Mouse (Mus musculus) cortical plate, adult 2 months (tissue): ENCODE measurements around the gene Hook2. TPM values are rescaled to one million over a fixed set of nuclear protein-coding genes. Genes with fewer than 3 reads are reported as not detected.

Experiments used
- H3K27ac ChIP-seq: fragments of 200-500 bp; 2 replicates; pipeline ENCODE4 v1.5.1; 2012; ENCODE audit warnings: low read length, control low read depth, inconsistent platforms; ENCODE audit not compliant: insufficient read depth
- H3K4me1 ChIP-seq: fragments of 200-500 bp; 2 replicates; pipeline ENCODE4 v1.6.1; 2011; ENCODE audit warnings: low read length; ENCODE audit not compliant: control insufficient read depth, insufficient read depth
- H3K4me3 ChIP-seq: fragments of 200-500 bp; 2 replicates; pipeline ENCODE4 v1.5.1; 2011; ENCODE audit warnings: mild to moderate bottlenecking, low read length, control low read depth; ENCODE audit not compliant: insufficient read depth
- CTCF ChIP-seq: fragments of 200-500 bp; IDR thresholded peaks from 2 replicates; pipeline ENCODE4 v1.5.1; 2011; ENCODE audit warnings: mild to moderate bottlenecking, control low read depth, low read length; ENCODE audit not compliant: insufficient read depth; ENCODE audit errors: extremely low read depth
- POLR2A ChIP-seq: fragments of 200-500 bp; IDR thresholded peaks from 2 replicates; pipeline ENCODE4 v1.6.1; 2011; ENCODE audit warnings: mild to moderate bottlenecking, low read length, control low read depth; ENCODE audit not compliant: insufficient read depth; ENCODE audit errors: extremely low read depth
- polyA plus RNA-seq: library from polyadenylated mRNA; depleted of rRNA; stranded (reverse); fragments of >200 nt; gene quantifications from 2 replicates; pipeline ENCODE4 v1.2.3, GENCODE M21; 2012

Gene Hook2
- polyA plus RNA-seq, 1 experiment, result 15.6 TPM

DNA sequence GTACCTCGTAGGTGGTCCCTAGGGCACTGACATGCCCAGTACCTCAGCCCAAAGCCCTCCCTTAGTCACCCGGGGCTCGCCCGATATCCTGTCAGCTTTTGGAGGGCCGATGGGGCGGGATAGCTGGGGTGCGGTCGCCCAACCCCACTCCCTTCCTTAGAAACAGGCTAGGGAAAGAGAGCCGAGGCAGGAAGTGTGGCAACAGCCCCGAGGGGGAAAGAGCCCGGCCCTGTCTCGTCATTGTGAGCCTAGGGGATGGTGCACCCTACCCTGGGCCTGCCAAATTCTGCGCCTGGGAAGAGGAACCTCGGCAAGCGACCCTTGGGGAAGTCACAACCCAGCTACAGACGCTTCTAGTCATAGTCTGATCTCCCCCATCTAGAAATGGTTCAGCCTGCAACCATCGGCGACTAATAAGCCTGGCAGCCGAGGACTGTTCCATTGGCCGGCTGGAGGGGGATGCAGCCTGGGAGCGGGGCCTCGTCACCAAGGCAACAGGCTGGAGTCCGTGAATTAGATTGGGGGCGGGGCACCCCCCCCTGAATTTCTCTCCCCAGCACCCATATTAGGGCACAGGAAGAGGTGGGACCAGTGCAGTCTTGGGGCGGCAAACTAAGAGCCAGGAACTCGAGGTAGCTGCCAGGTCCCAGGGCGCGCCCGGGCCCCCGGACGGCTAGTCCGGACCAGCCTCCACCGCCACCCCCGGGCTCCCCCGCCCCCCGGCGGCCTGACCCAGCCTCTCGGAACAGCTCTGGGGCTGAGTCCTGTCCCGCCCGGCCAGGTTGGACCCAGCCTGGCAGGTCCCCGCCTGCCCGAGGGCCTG, 10.6 kb upstream of the Hook2 start:
- no peak for TF ChIP-seq CTCF
- no peak for TF ChIP-seq POLR2A
- peak overlapping the region; percentile 86 for H3K27ac ChIP-seq
- H3K4me3 ChIP-seq, result peak overlapping the region; percentile 8
- H3K4me1 ChIP-seq, result peaks cover 1% of the 10 kb centered on the region; the same call in 1 of the 2 replicates

DNA sequence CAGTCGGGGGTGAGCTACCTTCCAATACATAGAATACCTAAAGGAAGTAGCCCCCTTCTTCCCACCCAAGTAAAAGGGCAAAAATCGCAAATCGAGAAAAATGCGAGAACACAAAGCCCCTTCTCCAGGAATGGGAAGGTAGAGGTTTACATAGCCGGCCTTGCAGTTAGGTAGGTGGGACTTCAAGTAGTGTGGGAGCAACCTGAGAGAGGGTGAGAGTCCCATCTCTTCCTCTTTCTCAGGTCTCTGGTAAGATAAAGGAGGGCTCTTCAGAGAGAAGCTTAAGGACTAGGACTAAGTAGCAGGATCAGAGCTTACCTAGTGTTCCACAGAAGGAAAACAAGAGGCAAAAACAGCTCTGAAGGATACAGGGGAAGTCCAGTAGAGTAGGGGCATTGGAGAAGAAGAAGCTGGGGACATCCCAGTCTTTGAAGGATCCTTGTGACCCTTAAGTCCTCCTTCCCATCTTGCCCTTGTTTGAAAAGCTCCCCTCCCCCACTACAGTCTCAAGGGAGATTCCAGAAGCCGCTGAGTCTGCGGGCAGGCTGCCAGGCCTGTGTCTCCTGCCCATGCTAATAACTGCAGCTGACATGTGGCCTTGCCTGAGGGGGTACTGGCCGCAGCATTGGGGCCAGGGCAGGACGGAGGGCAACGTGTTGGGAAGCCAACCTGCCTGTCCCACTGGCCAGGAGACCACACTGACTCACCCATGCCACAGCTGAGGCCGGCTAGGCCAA, 9.6 kb upstream of the Hook2 start:
- no peak for TF ChIP-seq CTCF
- no peak for TF ChIP-seq POLR2A
- Histone ChIP-seq H3K4me3 (no peak overlapping the region), H3K27ac (peak overlapping the region; percentile 57), H3K4me1 (peaks cover 3% of the 10 kb centered on the region; the same call in 1 of the 2 replicates)

DNA sequence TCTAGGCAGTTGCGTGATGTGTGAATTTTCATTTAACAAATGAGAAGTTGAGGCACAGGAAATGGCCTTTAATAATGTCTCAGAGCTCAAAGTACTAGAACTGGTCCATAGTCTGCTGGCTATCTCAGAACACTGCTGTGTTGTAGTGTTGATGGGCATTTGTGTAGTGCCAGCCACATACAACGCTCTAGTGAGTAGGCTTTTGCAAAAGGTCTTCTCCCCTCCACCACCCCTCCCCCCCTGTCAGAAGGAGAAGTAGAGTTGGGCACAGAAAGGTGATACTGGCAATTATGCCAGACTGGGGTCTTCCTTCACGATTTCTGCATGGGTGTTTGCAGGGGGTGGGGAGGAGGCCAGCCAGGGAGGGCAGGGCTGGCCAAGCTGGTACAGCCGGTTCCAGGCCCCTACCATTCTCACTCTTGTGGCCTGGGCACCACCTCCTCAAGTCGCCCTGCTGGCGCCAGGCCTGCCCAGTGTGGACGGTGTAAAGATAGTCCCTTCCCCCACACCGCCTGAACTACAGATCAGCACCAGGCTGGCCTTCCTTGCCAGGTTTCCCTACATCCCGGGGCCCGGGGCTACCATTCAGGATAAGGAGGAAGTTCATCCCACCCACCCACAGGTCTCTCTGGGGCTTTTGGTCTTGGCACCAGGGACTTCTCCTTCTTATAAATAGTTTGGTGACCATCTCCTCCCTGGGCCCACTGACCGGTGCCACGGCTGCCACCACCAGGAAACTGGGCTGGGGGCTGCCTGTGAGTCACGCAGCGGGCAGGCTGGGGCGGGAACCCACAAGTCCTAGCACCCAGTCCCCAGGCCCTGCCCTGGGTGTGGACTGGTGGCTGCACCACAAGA, 8.5 kb upstream of the Hook2 start:
- Histone ChIP-seq H3K4me1 (peaks cover 7% of the 10 kb centered on the region; the same call in 1 of the 2 replicates), H3K27ac (no peak overlapping the region)

DNA sequence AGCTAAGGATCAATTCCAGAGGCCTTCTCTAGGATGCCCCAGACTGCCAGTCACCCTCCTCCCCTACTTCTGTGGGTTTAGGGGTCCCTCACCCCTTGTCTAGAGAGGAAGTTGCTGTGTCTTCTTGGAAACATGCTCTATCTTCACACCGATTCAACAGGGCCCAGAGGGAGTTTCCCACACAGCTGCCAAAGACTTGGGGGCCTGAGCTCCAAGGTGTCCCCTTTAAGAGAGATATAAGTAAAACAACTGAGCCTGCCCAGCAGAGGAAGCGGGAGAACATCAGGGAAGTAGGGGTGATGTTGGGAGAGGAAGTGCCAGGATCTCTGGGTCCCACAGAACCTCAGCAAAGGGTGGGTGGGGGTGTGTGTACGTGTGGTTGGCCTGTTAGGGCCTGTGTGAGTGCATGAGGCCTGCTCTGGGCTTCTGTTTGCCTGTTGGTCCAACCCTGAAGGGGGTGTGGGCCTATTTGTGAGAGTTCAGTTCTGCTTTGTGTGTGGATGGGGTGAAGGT, 7.8 kb upstream of the Hook2 start:
- H3K4me1 ChIP-seq, result peaks cover 7% of the 10 kb centered on the region; the same call in 1 of the 2 replicates
- H3K27ac ChIP-seq, result no peak overlapping the region
- TF ChIP-seq CTCF (no peak), POLR2A (no peak)
- H3K4me3 ChIP-seq, result no peak overlapping the region

More for the DNA sequence above, 8.5 kb upstream of the Hook2 start:
- no peak overlapping the region for H3K4me3 ChIP-seq
- TF ChIP-seq CTCF, result no peak
- TF ChIP-seq POLR2A, result no peak

DNA sequence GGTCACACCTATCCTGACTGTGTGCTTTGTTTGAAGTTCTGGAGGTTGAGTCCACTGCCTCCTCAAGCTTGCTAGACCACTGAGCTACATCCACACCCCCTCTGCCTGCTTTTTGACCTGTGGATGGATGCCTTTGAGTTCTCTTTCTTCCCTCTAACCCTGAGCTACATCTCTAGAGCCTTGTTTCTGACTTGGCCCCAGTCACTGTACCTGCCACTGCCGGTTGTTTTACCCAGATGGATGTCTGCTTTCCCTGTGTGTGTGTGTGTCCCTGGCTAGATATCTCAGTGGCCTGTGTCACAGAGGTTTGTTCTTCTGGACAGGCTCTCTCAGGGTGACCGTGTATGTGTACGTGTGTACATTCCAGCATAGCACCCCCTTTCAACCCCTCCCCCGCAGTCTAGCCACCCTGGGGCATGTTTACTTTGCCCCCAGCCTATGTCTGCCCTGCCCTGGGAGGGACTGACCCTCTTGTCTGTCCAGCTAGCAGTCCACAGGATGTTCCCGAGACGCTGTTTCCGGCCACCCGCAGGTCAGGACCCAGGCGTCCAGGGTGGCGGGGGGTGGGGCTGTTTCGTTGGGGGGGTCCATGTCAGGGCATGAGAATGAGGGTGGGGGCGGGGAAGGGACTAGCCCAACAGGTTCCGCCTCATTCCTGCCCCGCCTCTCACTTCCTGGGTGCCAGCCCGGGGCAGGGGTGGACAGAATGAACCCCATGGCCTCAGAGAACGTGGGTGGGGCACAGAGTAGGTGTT, 5.9 kb upstream of the Hook2 start:
- Histone ChIP-seq H3K4me3 (peak overlapping the region; percentile 55; the same call in 1 of the 2 replicates), H3K4me1 (peaks cover 7% of the 10 kb centered on the region; the same call in 1 of the 2 replicates), H3K27ac (peak overlapping the region; percentile 94)
- TF ChIP-seq POLR2A, result no peak
- TF ChIP-seq CTCF, result no peak

DNA sequence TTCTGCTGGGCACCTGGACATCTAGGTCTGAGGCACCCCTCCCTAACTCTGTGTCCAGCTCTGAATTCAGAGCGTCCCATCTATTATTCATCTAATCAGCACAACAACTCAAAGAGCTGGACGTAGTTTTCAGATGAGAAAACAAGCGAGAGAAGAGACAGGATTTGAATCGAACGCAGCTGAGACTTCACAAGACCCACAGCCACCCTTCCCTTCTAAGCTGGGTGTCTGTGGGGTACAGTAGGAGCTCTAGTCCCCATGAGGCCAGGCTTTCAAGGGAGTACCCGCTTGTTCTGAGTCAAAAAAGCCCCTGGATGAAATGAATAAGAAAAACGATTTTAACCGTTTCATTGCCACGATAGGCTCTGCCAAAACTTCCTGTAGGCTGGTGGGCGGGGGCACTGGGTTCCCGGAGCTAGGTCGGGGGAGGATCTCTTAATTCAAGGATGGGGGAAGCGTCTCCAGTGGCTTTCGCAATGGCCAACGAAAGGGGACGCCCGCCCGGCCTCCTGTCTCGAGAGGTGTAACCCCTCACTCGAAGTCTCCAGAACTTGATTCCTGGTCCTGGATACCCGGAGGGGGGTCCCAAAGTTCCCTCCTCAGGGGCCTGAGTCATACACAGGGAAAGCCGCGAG, 5.2 kb upstream of the Hook2 start:
- Histone ChIP-seq H3K27ac (peak overlapping the region; percentile 94), H3K4me3 (peak overlapping the region; percentile 55), H3K4me1 (peaks cover 7% of the 10 kb centered on the region; the same call in 1 of the 2 replicates)
- no peak for TF ChIP-seq POLR2A
- no peak for TF ChIP-seq CTCF

DNA sequence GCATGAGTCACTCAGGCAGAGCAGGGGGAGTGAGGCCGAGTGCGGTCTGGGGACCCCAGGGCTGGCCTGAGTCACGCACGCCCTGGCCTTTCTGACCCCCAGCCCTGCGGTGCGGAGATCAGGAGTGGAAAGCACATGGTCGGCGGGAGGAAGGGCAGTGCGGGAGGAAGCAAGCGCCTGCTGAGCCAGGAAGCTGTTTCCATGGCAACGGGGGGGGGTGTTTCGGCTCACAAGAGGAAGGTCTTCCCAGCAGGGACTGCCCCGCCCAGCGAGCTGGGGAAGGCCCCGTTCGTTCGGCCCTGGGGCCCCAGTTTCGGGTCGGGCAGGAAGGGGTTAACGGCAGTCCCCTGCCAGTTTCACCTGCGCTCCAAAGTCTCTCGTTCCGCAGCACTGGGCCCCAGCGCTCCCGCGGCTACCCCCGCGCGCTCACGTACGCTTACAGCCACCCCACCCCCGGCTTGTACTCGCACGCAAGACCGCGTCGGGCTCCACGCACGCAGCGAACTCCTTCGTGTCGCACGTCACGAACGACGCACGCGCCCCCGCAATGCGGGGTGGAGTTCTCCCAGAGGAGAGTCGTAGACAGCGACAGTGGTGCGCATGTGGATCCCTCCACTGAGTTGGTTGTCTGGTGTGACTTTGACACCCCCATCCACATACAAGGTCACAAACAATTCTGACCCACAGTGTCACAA, 4.6 kb upstream of the Hook2 start:
- peaks cover 7% of the 10 kb centered on the region; the same call in 1 of the 2 replicates for H3K4me1 ChIP-seq
- H3K4me3 ChIP-seq, result peak overlapping the region; percentile 55
- H3K27ac ChIP-seq, result peak overlapping the region; percentile 94
- TF ChIP-seq CTCF (no peak), POLR2A (peak; percentile 95)
